Mouse (Mus musculus): Measurements from ENCODE around the gene Olfr114. TPM values are rescaled to one million over a fixed set of nuclear protein-coding genes. Genes with fewer than 3 reads are reported as not detected.

Olfr114 gene
- not detected in 2 replicates for polyA plus RNA-seq (2014; fragmentation: Nextera tagmentation; extraction: Ambion mirVana)

DNA sequence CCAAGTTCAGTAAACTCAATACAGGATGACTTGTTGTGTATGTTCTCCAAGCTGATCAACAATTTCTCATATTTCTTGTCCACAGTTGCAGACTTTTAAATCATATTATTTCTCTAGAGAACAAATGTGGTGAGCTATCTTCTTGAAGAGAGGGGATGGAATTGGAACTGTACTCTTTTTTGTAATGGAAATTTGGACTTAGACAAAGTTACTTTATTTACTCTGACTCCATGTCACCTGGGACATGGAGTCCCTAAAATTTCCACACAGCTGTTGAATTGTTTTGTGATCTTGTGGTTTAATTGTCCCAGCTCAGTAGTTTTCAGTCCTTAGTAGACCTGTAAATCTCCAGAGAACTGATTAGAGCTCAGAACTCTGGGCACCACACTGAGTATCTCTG lies at the start of gene Olfr114:
TSS of gene Olfr114 (minus strand) at position 101 of the 400 bp plus-strand sequence.
- no peak within 1 kb of the TSS for H3K4me3 ChIP-seq (ENCODE audit: control insufficient read depth in 1 of 2, insufficient read depth in 1 of 2, low read depth in 1 of 2, low read length in 2 of 2)
- no peaks in the 10 kb centered on the region for H3K27me3 ChIP-seq (ENCODE audit: control insufficient read depth, insufficient read depth, low read length)
- H3K36me3 ChIP-seq (ENCODE audit: control insufficient read depth, insufficient read depth, low read length): no peaks in the 10 kb centered on the region
- no peak within 1 kb of the TSS for H3K27ac ChIP-seq (replicated peaks in 1 of 2; ENCODE audit: control insufficient read depth in 1 of 2, insufficient read depth in 1 of 2, low read depth in 2 of 2, low read length in 2 of 2)
- no peak within 1 kb of the TSS for H3K4me2 ChIP-seq (ENCODE audit: low read length)
- 0 out of 2 replicates have a peak, but pooled peaks cover 5% of the 10 kb centered on the region for H3K9me3 ChIP-seq (ENCODE audit: control insufficient read depth, low read length)
- no peak for ATAC-seq (ENCODE audit: insufficient number of reproducible peaks, insufficient read depth, low FRiP score, low read depth)
- no peaks in the 10 kb centered on the region for H3K4me1 ChIP-seq (ENCODE audit: control insufficient read depth in 2 of 2, insufficient read depth in 2 of 2, low read length in 2 of 2)
- no peak within 1 kb of the TSS for H3K9ac ChIP-seq (ENCODE audit: low read length)

DNA sequence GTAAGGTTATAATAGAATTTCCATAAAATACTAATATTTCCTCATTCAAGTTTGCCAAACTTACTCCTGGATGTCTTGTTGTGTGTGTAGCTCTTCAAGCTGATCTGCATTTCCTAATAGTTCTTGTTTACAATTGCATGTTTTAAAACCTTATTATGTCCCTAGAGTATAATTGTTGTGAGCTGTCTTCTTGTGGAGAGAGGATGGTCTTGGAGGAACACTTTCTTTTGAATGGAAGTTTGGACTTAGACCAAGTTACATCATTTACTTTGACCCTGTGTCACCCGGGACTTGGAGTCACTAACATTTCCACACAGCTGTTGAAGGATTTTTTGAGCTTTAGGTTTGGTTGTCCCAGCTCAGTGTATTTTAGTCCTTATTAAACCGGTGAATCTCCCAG lies 34.5 kb upstream of the Olfr114 start, which contains the start of the genes Olfr115 and Olfr116:
TSS of gene Olfr115 (minus strand) at position 101 of the 400 bp plus-strand sequence.
TSS of gene Olfr116 (minus strand) at position 191 of the 400 bp plus-strand sequence.
- ATAC-seq (ENCODE audit: insufficient number of reproducible peaks, insufficient read depth, low FRiP score, low read depth): no peak
- 74% methylated on average over 2 of the region's 2 CpGs for WGBS
- no peak within 1 kb of the TSS for H3K27ac ChIP-seq (replicated peaks in 1 of 2; ENCODE audit: control insufficient read depth in 1 of 2, insufficient read depth in 1 of 2, low read depth in 2 of 2, low read length in 2 of 2)
- H3K27me3 ChIP-seq (ENCODE audit: control insufficient read depth, insufficient read depth, low read length): no peaks in the 10 kb centered on the region
- no peaks in the 10 kb centered on the region for H3K36me3 ChIP-seq (ENCODE audit: control insufficient read depth, insufficient read depth, low read length)
- no peak within 1 kb of the TSS for H3K4me2 ChIP-seq (ENCODE audit: low read length)
- no peak within 1 kb of the TSS for H3K4me3 ChIP-seq (ENCODE audit: control insufficient read depth in 1 of 2, insufficient read depth in 1 of 2, low read depth in 1 of 2, low read length in 2 of 2)
- H3K4me1 ChIP-seq (ENCODE audit: control insufficient read depth in 2 of 2, insufficient read depth in 2 of 2, low read length in 2 of 2): no peaks in the 10 kb centered on the region
- H3K9me3 ChIP-seq (ENCODE audit: control insufficient read depth, low read length): peaks cover 4% of the 10 kb centered on the region; the same call in 1 of the 2 replicates
- no peak within 1 kb of the TSS for H3K9ac ChIP-seq (ENCODE audit: low read length)

- Histone ChIP-seq H3K9me3 (ENCODE audit: control insufficient read depth, low read length) (no peaks in the 10 kb centered on the region), H3K4me1 (ENCODE audit: control insufficient read depth in 2 of 2, insufficient read depth in 2 of 2, low read length in 2 of 2) (no peaks in the 10 kb centered on the region), H3K4me2 (ENCODE audit: low read length) (no peak within 1 kb of the TSS), H3K9ac (ENCODE audit: low read length) (no peak within 1 kb of the TSS), H3K27me3 (ENCODE audit: control insufficient read depth, insufficient read depth, low read length) (no peaks in the 10 kb centered on the region), H3K27ac (replicated peaks in 1 of 2; ENCODE audit: control insufficient read depth in 1 of 2, insufficient read depth in 1 of 2, low read depth in 2 of 2, low read length in 2 of 2) (no peak within 1 kb of the TSS), H3K36me3 (ENCODE audit: control insufficient read depth, insufficient read depth, low read length) (no peaks in the 10 kb centered on the region), H3K4me3 (ENCODE audit: control insufficient read depth in 1 of 2, insufficient read depth in 1 of 2, low read depth in 1 of 2, low read length in 2 of 2) (no peak within 1 kb of the TSS)
- no peak for ATAC-seq (ENCODE audit: insufficient number of reproducible peaks, insufficient read depth, low FRiP score, low read depth)
Observed at GRCm38 (mm10) chr17:37577563-37577962, 15.0 kb downstream of the Olfr114 start, which contains the start of gene Olfr113. Olfr113 (minus strand) TSS chr17:37577663.

- H3K4me2 ChIP-seq (ENCODE audit: low read length): no peak within 1 kb of the TSS
- H3K9me3 ChIP-seq (ENCODE audit: control insufficient read depth, low read length): no peaks in the 10 kb centered on the region
- no peak within 1 kb of the TSS for H3K4me3 ChIP-seq (ENCODE audit: control insufficient read depth in 1 of 2, insufficient read depth in 1 of 2, low read depth in 1 of 2, low read length in 2 of 2)
- no peaks in the 10 kb centered on the region for H3K27me3 ChIP-seq (ENCODE audit: control insufficient read depth, insufficient read depth, low read length)
- no peaks in the 10 kb centered on the region for H3K36me3 ChIP-seq (ENCODE audit: control insufficient read depth, insufficient read depth, low read length)
- no peak within 1 kb of the TSS for H3K27ac ChIP-seq (replicated peaks in 1 of 2; ENCODE audit: control insufficient read depth in 1 of 2, insufficient read depth in 1 of 2, low read depth in 2 of 2, low read length in 2 of 2)
- H3K4me1 ChIP-seq (ENCODE audit: control insufficient read depth in 2 of 2, insufficient read depth in 2 of 2, low read length in 2 of 2): no peaks in the 10 kb centered on the region
- ATAC-seq (ENCODE audit: insufficient number of reproducible peaks, insufficient read depth, low FRiP score, low read depth): no peak
- no peak within 1 kb of the TSS for H3K9ac ChIP-seq (ENCODE audit: low read length)
Observed at GRCm38 (mm10) chr17:37569351-37569750, 23.2 kb downstream of the Olfr114 start, which contains the start of gene Olfr112. Olfr112 (minus strand) TSS chr17:37569451.

GRCm38 (mm10) chr17:37558913-37559615 lies 33.5 kb downstream of the Olfr114 start:
- WGBS: 29% methylated on average over 1 of the region's 1 CpGs
- no peak for ATAC-seq (ENCODE audit: insufficient number of reproducible peaks, insufficient read depth, low FRiP score, low read depth)

DNA sequence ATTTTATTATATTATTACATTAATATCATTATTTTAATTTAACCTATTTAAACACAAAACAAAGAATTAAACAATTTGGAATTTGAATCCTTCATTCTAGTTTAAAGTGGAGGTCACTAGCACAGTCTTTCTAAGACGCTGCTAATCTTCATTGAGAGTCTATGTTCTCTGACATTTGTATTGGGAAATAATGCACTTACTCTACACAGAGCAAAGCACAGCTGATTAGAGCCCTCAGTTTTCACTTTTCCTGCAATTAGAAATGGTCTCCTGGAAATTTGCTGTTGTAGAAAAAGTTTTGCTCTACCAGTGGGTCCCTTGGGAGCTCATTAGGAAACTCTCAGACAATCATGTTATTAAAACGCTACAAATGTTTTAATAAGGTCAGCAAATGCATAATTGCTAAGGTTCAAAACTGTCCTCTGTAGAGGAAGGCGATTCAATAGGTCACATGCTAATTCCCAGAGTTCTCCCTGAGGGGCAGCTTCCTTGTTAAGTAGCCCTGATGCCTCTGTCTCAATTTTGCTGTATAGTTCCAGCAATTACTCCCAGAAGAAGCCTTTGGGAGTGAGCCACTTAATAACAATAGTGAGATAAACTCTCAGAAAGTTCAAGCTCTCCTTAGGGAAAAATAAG lies 48.6 kb downstream of the Olfr114 start:
- Histone ChIP-seq H3K4me1 (ENCODE audit: control insufficient read depth in 2 of 2, insufficient read depth in 2 of 2, low read length in 2 of 2) (no peaks in the 10 kb centered on the region), H3K27me3 (ENCODE audit: control insufficient read depth, insufficient read depth, low read length) (no peaks in the 10 kb centered on the region), H3K9me3 (ENCODE audit: control insufficient read depth, low read length) (no peaks in the 10 kb centered on the region), H3K4me2 (ENCODE audit: low read length) (no peak overlapping the region), H3K9ac (ENCODE audit: low read length) (no peak overlapping the region), H3K4me3 (ENCODE audit: control insufficient read depth in 1 of 2, insufficient read depth in 1 of 2, low read depth in 1 of 2, low read length in 2 of 2) (no peak overlapping the region), H3K27ac (replicated peaks in 1 of 2; ENCODE audit: control insufficient read depth in 1 of 2, insufficient read depth in 1 of 2, low read depth in 2 of 2, low read length in 2 of 2) (no peak overlapping the region), H3K36me3 (ENCODE audit: control insufficient read depth, insufficient read depth, low read length) (no peaks in the 10 kb centered on the region)
- no peak for ATAC-seq (ENCODE audit: insufficient number of reproducible peaks, insufficient read depth, low FRiP score, low read depth)
- 62% methylated on average over 3 of the region's 3 CpGs for WGBS

More at GRCm38 (mm10) chr17:37558913-37559615, 33.5 kb downstream of the Olfr114 start:
- H3K4me3 ChIP-seq (ENCODE audit: control insufficient read depth in 1 of 2, insufficient read depth in 1 of 2, low read depth in 1 of 2, low read length in 2 of 2): no peak overlapping the region
- no peaks in the 10 kb centered on the region for H3K27me3 ChIP-seq (ENCODE audit: control insufficient read depth, insufficient read depth, low read length)
- no peaks in the 10 kb centered on the region for H3K36me3 ChIP-seq (ENCODE audit: control insufficient read depth, insufficient read depth, low read length)
- H3K4me2 ChIP-seq (ENCODE audit: low read length): no peak overlapping the region
- no peaks in the 10 kb centered on the region for H3K9me3 ChIP-seq (ENCODE audit: control insufficient read depth, low read length)
- H3K27ac ChIP-seq (replicated peaks in 1 of 2; ENCODE audit: control insufficient read depth in 1 of 2, insufficient read depth in 1 of 2, low read depth in 2 of 2, low read length in 2 of 2): no peak overlapping the region
- H3K4me1 ChIP-seq (ENCODE audit: control insufficient read depth in 2 of 2, insufficient read depth in 2 of 2, low read length in 2 of 2): no peaks in the 10 kb centered on the region
- H3K9ac ChIP-seq (ENCODE audit: low read length): no peak overlapping the region

DNA sequence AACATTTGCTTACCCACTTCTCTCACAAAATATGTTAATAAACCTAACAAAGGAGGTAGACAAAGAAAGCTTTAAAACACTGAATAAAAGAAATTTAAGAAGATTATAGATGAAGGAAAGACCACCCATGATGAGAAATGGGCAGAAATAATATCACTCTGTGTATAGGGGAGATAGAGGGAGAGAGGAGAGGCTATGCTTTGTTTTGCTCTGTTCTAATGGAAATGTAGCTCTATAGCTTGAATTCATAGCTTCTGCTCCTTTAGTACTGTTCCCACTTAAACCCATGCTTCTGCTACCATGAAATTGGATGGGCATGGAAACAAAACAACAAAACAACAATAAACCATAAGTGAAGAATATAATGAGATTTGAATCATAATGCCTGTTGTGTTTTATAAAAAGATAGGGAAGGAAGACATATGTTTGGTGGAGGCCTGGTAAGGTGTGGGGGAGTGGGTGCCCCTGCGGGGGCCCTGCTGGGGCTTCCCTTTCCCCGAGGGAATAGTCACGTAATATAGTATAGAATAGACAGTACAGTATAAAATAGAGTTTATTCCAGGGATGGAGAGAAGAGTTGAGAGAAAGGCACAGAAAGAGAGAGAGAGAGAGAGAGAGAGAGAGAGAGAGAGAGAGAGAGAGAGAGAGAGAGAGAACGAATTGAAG lies 51.0 kb downstream of the Olfr114 start:
- Histone ChIP-seq H3K9ac (ENCODE audit: low read length) (no peak overlapping the region), H3K4me3 (ENCODE audit: control insufficient read depth in 1 of 2, insufficient read depth in 1 of 2, low read depth in 1 of 2, low read length in 2 of 2) (no peak overlapping the region), H3K27me3 (ENCODE audit: control insufficient read depth, insufficient read depth, low read length) (no peaks in the 10 kb centered on the region), H3K27ac (replicated peaks in 1 of 2; ENCODE audit: control insufficient read depth in 1 of 2, insufficient read depth in 1 of 2, low read depth in 2 of 2, low read length in 2 of 2) (no peak overlapping the region), H3K9me3 (ENCODE audit: control insufficient read depth, low read length) (no peaks in the 10 kb centered on the region), H3K4me2 (ENCODE audit: low read length) (no peak overlapping the region), H3K36me3 (ENCODE audit: control insufficient read depth, insufficient read depth, low read length) (no peaks in the 10 kb centered on the region), H3K4me1 (ENCODE audit: control insufficient read depth in 2 of 2, insufficient read depth in 2 of 2, low read length in 2 of 2) (no peaks in the 10 kb centered on the region)
- no peak for ATAC-seq (ENCODE audit: insufficient number of reproducible peaks, insufficient read depth, low FRiP score, low read depth)
- WGBS: 80% methylated on average over 4 of the region's 4 CpGs

All from heart, embryonic 14.5 days (tissue).